Mouse (Mus musculus) ES-CJ7 (cell line): Measurements from ENCODE around the gene Rnf185.

Experiments used
- DNase-seq: peaks from one replicate; pipeline ENCODE4 v3.0.0; 2011; ENCODE audit warnings: low read depth, low spot score

Gene Rnf185

DNA sequence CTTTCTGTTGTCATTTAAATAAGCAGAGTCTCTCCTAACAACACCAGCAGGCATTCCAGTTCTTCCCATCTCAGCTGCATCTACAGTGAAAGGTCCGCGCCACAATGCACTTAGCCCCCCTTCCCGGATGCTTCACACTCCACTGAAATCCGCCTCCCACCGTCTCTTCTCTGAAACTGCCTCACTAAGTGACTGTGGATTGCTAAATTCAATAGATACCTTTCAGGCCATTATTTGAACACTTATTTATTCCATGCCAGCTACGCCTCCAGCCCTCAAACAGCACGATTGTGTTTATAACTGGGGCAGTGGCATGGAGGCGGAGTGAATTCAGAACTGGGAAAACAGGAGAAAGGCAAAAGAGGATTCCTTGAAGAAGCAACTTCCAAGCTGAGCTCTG, 55.6 kb downstream of the Rnf185 start:
- DNase-seq, result no peak

DNA sequence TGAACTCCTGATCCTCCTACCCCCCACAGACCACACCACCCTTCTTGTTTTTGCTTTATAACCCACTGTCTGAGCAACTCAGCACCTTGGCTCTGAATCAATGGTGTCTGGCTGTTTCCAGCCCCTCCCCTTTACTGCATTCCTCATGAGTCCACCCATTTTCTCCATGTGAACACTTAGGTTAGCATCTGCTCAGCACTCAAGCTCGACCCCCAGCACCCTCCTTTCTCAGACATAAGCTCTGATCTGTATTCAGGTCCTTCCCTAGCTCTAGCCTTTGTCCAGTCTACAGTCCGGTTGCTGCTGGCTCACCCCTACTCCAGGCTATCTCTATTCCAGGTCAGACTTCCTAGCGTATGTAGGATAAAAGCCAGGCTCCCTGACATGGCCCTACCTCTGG, 56.1 kb downstream of the Rnf185 start:
- DNase-seq, result peak; percentile 40

DNA sequence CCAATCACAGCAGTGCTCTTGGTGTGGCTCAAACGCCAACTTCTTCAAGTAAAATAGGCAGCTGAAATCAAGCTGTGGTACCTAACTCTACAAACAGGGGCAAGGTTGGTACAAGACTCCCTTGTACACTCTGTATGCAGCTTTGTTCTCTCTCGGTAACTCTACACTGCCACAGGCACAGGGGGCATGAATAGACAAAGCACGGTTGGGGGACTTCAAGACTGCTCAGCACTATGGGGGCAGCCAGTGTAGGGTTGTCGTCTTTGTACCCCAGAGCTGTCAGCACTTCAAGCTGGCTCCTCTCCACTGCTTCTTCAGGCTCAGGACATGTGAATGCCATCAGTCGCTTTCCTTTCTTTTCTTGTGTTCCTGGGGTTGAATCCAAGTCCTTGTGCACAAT, 57.6 kb downstream of the Rnf185 start:
- DNase-seq, result no peak

DNA sequence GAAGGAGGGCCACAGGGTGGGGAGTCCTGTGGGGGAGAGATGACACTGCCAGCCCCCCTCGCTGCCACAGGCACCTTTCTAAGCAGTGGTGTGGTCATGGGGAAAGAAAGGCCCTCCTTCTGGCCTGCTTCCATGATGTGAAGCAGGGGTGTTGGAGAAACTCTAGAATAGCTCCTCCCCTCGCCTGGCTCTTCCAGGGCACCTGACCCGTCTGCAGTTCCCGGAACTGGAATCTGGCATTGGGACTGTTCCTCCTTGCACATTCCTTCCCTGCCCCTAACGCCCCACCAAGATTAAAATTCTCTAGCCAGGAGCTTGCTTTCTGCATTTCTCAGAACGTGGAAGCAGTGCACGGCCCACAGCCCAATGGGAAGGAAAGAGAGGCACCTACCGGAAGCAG, 59.6 kb downstream of the Rnf185 start:
- no peak for DNase-seq

DNA sequence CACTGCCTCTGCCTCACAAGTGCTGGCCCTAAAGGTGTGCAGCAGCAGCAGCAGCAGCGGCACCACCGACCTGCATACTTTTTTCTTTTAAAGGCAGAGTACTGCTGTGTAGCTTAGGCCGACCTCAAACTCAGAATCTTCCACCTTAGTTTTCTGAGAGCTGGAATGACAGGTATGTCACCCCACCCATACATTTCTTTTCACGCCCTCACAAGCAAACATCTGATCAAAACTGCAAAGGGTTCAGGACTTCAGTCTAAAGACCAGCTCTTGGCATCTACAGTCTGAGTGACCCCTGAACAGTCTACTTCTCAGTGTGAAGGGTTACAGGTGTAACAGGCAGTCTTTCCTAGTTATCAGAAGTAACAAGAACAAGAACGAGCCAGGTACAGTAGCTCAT, 61.4 kb downstream of the Rnf185 start:
- DNase-seq, result peak; percentile 53

DNA sequence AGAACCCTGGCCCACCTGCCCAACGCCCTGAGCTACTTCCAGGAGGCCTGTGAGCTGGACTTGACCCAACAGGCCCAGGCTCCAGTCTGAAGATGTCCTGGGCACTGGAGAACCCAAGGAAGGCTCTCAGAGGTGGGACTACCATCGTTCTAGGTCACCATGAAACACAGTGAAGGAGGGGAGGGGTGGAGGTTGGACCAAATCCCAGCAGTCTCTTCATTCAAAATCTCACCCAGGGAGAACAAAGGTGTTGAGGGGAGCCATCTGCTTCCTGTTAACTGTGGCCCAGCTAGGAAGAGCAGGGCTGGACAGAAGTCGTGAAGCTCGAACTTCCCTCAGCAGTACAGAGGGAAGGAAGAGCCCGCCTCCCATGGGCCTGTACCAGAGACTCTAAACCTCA, 62.2 kb downstream of the Rnf185 start:
- DNase-seq, result no peak

DNA sequence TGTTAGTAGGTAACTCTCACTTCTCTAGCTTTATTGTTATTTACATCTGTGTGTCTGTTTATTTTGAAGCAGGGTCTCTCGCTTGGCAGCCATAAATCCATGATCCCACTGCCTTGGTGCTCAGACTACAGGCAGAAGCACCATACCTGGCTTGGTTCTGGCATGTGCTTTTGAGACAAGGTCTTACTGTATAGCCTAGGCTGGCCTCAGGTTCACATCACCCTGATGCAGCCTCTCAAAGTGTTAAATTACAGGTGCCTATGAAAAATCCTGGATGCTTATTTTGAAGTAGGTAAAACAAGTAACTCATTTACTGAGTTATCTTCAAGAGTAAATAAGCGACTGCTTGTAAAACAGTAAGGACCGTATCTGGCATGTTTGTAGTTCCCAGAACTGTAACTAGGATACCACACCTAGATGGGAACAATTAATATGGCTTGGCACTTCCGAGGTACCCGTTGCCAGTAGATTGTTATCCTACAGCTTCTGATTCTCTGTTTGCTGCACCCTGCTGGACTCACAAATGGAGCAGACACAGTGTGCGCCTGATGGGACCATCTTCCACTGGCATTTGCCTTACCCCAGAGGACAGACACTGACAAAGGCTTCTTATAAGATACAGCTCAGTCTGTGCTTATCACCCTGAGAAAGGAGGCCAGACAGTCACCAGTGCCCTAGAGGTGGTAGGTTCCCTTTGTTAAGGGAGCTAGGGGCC, 64.5 kb downstream of the Rnf185 start:
- no peak for DNase-seq

DNA sequence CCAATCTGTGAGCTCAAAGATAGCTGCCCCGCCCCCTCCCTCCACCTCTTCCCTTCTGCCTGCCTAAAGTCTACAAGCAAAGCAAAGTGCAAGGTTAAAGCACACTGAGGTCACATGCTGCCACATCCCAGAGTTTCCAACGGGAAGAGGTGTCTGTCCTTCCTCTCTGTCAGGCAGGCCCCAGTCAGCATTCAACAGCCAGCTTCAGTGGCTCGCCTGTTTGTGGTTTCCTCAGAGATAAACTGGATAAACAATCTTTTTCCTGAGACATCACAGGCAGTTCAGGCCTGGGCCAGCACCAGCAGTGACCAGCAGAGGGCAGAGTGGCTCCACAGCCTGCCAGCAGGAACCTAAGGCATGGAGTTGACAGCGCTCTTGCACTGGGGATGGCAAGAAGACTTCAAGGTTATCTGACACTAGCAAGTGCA, 65.2 kb downstream of the Rnf185 start:
- peak; percentile 85 for DNase-seq

DNA sequence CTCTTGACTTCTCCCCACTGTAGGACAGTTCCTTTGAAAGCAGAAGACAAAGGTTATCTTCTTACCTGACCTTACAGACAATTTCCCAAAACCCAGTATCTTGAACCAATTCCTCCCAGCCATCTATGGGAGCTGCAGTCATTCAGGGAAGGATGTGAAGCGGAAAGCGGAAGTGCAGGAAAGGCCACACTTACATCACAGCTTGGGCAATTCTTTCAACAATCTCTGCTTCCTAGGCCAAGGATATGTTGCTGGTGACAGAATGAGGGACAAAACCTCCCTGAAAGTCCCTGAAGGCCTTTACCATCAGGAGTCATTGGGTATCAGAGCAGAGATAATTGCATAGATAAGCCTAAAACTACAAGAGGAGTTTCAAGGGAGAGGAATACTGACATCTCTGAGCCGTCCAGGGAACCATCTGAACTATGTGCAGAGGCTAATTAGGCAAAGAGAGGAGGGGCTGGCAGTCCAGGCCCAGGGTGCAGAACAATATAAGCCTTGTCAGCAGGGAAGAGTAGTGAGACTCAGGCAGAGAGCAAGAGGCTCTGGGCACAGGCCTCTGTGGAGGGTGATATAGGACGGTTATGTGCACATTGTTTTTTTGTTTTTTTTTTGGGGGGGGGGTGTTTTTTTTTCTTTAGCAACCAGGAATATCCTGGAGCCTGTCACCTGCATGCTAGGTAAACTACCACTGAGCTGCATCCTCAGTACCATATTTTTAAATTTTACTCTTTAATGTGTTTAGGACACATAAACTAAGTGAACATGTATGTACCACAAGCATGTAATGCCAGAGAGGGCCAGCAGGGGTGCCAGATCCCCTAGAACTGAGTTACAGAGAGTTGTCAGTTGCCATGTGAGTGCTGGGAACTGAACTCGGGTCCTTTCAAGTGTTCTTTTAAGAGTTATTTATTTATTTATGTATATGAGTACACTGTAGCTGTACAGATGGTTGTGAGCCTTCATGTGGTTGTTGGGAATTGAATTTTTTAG, 69.3 kb downstream of the Rnf185 start:
- peak; percentile 66 for DNase-seq

DNA sequence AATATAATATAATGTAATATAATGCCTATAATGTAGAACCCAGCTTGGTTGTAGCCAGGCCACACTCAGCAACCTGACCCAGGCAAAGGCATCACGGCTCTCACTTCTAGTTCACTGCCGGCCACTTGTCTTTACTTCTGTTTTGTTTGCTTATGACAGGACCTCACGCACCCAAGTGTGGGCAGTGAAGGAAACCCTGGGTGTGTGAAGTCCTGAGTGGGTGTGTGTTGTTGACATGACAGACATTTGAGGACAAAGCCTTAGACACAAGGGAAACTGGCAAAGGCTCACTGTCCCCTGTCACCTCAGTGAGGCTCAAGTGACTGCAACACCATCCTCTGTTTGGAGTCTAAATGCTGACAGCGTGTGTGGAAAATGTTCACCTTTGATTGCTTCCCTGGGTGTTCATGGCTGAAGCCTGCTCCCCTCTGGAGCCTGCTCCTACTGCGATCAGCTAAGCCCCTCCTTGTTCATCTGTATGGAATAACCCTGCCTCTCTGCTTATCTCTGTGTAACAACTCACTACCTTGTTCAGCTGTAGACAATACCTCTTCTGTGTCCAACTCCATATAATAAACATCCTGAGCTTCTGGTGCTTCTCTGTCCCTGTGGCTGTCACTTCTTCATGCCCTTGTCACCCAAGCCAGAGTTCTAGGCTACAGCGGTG, 70.9 kb downstream of the Rnf185 start:
- DNase-seq, result no peak

DNA sequence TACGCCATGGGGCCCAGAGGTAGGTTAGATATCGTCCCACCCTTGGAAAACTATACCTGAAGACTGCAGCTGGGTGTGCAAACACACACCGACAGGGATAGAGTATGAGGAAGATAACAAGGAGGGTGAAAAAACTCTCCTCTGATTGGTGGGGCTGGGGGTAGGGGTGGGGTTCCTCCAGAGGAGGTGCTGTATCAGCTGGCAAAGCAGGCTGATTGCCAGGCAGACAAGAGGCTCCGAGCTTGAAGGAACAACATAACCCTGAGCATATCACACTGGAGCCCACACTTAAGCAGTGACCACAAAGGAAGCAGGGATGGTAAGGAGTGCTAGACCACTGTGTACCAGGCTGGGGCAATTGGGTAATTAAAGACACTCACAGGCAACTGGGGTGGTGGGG, 72.7 kb downstream of the Rnf185 start:
- DNase-seq, result no peak

DNA sequence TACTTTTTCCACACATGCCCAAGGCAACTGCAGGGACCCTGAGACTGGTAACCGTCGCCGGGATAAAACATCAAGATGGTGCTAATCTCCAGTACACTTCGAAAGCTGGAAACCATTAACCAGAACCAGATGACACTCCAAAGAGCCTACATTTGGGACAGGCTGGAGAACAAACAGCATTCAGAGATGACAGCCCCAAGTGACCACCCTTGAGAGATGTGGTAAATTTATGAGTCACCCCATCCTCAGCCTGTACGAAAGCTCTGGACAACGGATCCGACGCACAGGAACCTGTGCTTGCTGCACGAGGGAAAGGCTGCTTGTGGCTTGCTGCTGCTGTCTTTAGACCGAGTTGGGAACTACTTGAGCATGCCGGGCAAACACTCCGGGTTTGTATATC, 77.4 kb downstream of the Rnf185 start:
- no peak for DNase-seq

DNA sequence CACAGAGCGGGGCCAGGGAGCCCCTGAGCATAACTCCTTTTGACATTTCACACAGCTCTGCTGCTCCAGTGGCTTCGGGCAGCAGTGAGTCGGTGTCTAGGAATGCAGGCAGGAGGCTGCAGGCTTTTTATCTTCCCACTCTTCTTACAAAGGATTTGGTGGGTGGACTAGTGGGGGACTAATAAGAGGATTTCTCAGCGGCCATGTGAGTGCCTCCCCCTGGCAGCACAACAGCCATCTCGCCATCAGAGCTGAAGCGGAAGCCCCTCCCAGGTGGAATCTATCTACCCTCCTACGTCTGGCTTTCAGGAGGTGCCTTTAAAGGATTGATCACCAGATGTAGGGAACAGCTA, 77.9 kb downstream of the Rnf185 start:
- DNase-seq, result no peak

DNA sequence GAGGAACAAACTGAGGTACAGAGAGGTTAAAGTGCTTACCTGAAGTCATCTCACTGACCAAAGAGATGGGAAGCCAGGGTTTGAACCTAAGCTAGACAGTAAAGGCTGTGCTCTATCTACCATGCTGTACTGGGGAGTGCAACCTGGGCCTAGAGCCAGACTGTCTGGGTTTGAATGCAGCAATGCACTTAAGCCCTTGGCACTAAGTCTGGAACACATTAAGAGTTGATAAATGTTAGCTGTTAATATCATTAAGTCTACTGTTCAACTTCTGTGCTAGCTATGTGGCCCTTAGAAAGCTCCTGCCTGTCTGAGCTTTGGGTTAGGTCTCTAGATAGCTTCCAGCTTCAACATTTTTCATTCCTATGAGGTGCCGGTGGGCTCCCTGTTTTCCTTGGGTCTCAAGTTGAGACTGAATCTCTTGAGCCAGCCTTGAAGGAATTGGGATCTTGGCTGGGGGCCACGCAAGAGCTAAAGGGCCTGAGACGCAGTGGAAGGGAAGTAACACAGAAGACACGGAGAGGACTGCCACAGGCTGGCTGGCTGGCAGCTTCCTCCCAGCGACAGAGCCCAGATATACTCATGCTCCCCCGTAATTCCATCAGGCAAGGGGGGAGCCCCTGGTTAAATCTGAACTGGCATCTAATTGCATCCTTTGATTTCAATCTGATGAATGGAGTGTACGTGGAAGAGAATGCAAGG, 78.4 kb downstream of the Rnf185 start:
- DNase-seq, result no peak

DNA sequence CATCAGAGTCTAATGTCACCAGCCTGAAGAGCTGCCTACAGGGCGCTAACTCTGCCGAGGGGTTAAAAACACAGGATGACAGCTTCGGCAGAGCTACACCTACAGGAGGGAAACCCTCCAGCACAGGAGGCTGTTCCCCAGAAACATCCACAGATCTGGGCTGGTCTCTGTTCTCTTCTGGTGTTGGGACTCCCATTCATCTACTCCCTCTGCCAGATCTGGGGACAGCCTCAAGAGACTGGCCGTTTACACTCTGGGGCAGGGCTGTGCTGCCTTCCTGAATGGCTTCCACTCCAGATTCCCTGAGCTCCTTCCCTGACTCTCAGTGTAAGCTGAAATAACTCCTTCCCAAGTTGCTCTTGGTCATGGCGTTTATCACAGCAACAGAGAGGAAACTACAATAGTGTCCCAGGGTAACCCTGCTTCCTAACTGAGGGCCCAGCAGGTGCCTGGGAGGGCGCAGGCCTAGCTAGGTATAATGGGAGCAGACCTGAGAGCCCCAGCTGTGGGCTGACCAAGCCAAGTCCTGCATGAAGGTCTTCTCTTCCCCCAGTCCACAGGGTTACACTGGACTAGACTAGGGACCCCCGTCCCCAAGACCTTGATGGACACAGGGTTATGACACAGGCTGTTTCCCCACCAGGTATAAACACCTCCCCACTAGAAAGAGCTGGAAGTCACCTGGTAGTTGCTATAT, 80.4 kb downstream of the Rnf185 start:
- DNase-seq, result no peak

DNA sequence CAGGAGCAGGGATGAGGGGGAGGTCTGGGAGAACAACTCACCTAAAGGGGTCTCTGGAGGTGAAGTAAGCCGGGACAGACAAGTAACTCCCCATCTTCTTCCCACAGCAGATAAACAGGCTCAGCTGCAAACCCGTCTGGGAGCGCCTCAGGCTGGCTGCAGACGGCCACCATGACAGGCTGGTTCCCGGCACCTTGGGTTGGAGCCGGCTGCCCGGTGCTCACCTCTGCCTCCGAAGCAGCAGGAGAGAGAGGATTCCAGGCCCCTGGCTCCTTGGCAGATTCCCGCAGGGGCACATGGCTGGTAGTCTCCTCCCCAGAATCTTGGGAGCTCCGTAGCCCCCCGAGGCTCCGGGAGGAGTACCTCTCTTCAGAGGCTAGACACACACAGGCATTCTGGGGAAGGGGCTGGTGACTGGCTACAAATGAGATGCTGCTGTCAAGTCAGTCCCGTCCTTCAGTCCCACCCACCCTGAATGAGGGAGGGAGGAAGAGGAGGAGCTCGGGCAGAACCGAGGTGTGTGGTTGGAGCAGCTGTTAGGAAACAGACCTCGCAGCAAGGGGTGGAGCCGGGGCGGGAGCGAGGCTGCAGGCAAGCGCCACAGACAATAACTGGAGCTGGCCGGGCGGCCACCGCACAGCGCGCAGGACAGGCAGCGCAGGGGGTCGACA, 81.1 kb downstream of the Rnf185 start:
- peak; percentile 85 for DNase-seq

DNA sequence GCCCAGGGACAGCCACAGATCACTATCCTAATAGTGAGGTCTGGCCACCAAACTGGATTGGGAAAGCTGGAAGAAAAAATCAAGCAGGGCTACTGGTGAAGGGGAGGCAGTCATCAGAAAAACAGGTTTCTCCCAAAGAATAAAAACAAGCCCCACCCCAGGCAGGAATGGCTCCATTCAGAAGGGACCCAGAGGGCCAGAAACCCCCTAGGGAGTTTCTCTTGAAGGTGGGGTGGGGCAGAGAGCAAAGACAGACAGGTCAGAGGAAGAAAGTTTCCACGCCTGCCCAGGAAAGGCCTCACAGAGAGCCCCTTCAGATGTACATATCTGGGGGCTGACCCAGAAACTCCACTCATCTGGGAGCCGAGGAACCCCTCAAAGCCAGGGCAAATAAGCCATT, 82.0 kb downstream of the Rnf185 start:
- no peak for DNase-seq

DNA sequence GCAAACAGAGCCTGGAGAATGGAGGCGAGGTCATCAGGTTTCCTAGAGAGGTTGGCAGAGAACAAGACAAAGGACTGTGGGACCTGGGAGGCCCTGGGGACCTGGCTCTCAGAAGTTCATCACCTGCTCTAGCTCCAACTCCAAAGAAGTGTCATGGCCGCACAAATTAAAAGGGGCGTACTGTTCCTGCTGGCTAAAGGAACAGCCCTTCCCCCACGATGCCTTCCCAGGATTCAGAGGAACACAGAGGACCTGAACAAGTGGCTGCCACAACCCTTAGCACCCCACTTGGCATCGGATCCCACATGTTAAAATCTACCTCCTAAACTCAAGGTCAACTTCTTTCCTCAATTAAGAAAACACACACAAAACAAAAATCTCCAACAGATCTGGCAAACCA, 82.7 kb downstream of the Rnf185 start:
- DNase-seq, result no peak

DNA sequence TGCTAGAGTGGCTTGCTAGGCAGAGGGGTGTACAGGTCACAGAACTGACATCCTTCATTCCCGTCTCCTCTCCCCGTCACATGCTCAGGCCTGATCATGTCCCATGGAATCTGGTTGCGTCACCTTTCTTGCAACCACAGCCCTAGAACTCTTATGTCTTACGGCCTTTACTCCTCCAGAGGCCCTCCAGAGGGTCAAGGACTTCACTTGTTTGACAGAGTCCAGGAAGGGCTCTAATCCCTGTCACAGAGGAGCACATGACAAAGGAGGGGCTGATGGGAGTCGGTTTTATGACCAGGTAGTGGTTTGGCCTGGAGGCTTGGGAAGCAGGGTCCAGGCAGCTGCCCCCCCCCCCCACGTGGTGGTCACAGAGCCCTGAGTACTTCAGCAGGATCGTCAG, 83.2 kb downstream of the Rnf185 start:
- no peak for DNase-seq

DNA sequence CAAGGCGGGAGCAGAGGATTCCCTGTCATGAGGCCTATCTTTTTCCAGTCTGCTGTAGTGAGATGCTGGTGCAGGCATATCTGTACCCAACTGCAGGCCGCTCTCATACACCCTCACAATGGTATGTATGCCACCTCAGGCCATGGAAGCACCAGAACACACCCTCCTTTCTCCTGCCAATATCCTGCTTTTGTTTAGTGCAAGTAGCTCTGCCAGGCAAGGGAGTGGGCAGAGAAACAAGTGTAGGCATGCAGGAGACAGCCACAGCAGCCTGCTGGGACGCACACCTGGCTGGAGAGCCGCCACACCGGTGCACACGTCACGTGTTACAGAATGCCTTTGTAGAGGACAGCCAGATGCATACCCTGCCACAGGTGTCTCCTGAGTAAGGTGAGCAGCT, 85.8 kb downstream of the Rnf185 start:
- DNase-seq, result no peak
